Mouse (Mus musculus) splenic B cell, adult 2 months (primary cell): ENCODE measurements at regions not wholly inside any gene's neighbourhood (a gene's known extent, or its start where the extent isn't known, plus 50 kb on each side); places are given as distances from the start of the nearest gene placed in this dataset.
A peak's percentile ranks its signal among the peaks of the same experiment; 100 is the strongest.

Experiments
- DNase-seq: peaks from one replicate; pipeline ENCODE4 v3.0.0-alpha.2; 2011; ENCODE audit warnings: low read depth, low spot score
- H3K27me3 ChIP-seq: 2 replicates; pipeline ENCODE4 v1.6.1; 2012; ENCODE audit warnings: mild to moderate bottlenecking, low read length, moderate library complexity, mixed read lengths; ENCODE audit not compliant: control insufficient read depth, poor library complexity, insufficient read depth, severe bottlenecking
- H3K36me3 ChIP-seq: 2 replicates; pipeline ENCODE4 v1.6.1; 2012; ENCODE audit warnings: mild to moderate bottlenecking, low read length, moderate library complexity, mixed read lengths; ENCODE audit not compliant: control insufficient read depth, poor library complexity, insufficient read depth, severe bottlenecking

- no peaks in the 10 kb centered on the region for H3K27me3 ChIP-seq
- no peaks in the 10 kb centered on the region for H3K36me3 ChIP-seq
- no peak for DNase-seq
These were observed 339.3 kb upstream of the Nfe2l3 start for GRCm38 (mm10) chr6:51093196-51093595.

DNA sequence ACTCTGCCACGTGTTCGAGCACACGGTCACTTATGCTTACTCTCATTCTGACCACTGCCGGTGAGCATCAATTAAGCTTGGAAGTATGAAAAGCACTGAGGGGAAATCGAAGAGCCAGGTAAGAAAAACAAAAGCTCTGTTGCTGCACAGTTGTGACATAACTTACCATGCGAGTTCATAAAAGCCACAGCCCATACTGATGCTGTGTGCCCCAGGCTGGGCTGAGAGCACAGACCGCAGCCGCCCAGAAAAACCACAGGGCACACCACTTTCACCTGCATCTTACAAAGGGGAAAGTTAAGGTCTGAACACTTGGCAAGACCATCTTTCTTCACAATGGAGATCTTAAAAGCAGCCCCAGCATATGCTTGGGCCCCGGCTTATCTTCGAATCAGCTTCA, 338.2 kb upstream of the Nfe2l3 start:
- DNase-seq = no peak
- Histone ChIP-seq H3K27me3 (no peaks in the 10 kb centered on the region), H3K36me3 (no peaks in the 10 kb centered on the region)

- DNase-seq = no peak
- Histone ChIP-seq H3K36me3 (no peaks in the 10 kb centered on the region), H3K27me3 (no peaks in the 10 kb centered on the region)
These were observed 335.0 kb upstream of the Nfe2l3 start for GRCm38 (mm10) chr6:51097488-51097887.

- DNase-seq = no peak
- no peaks in the 10 kb centered on the region for H3K36me3 ChIP-seq
- H3K27me3 ChIP-seq = no peaks in the 10 kb centered on the region
These were observed 332.1 kb upstream of the Nfe2l3 start for GRCm38 (mm10) chr6:51100341-51100740.

DNA sequence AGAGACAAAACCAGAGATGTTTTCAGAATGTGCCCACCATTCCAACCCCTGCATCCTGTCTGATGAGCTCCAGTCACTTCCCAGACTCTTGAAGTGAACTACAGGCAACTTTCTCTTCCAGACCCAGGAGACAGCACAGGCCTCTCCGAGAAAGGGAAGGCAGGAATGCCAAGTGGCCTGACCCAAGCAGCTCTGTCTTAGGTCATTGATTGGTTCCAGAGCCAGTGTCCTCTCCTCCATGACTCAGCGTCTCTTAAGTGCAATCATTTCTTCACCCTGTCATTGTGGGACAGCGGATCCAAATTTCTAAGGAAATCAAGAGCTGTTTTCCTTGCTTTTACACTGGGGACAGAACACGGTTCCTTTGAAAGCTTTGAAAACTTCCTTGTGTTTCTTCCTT, 329.2 kb upstream of the Nfe2l3 start:
- no peaks in the 10 kb centered on the region for H3K36me3 ChIP-seq
- no peaks in the 10 kb centered on the region for H3K27me3 ChIP-seq
- no peak for DNase-seq

- no peak for DNase-seq
- H3K27me3 ChIP-seq = no peaks in the 10 kb centered on the region
- no peaks in the 10 kb centered on the region for H3K36me3 ChIP-seq
These were observed 328.1 kb upstream of the Nfe2l3 start for GRCm38 (mm10) chr6:51104336-51104735.

- Histone ChIP-seq H3K27me3 (no peaks in the 10 kb centered on the region), H3K36me3 (no peaks in the 10 kb centered on the region)
- no peak for DNase-seq
These were observed 324.0 kb upstream of the Nfe2l3 start for GRCm38 (mm10) chr6:51108336-51108956.

DNA sequence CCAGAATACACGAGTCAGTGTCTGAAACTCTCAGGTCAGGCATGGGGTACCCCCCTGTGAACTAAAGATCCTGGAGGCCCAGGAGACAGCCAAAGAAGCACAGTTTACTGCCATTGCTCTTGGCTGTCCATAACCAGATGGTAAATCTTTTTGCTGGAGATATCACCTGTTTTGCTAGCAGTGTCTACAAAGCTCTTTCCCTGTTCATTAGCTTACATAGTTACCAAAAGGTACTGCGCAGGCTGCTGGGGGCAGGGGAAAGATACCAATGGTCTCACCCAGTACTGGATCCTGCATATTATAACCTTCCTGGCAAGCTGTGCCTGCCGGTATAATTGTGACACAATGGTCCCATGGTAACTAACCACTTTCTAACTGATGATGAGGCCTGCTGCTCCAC, 321.9 kb upstream of the Nfe2l3 start:
- Histone ChIP-seq H3K36me3 (no peaks in the 10 kb centered on the region), H3K27me3 (no peaks in the 10 kb centered on the region)
- no peak for DNase-seq

- DNase-seq = no peak
- Histone ChIP-seq H3K27me3 (no peaks in the 10 kb centered on the region), H3K36me3 (no peaks in the 10 kb centered on the region)
These were observed 317.7 kb upstream of the Nfe2l3 start for GRCm38 (mm10) chr6:51114604-51115333.

DNA sequence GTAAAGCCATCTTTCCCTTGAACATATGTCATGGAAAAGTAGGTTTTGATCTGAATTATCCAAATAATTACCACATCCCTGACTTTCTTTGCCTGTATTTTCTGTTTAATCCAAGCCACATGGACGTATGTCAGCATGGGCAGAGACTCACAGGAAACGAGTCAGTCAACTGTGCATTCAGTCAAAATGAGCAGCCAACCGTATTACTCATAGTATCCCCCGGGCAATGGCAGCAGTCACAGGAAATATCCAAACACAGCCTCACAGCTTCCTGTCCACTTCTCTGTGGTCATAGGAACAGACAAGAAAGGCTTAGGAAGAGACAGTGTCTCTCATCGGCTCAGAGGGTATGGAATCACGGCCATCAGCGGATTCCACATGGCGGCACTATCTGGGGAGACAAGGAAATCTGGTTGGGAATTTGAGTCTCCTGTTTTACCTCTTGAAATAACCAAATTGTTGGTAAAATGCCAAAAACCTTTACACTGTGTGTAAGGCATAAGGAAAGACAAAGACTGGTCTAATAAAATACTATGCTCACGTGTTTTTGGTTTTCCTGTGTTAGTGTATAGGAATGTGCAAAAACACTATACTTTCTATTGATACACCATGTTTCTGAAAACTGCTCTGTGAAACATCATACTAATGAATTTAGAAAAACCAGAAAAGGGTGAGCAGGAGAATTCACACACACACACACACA, 313.5 kb upstream of the Nfe2l3 start:
- peak; percentile 49 for DNase-seq
- H3K36me3 ChIP-seq = no peaks in the 10 kb centered on the region
- H3K27me3 ChIP-seq = no peaks in the 10 kb centered on the region

- no peaks in the 10 kb centered on the region for H3K27me3 ChIP-seq
- no peak for DNase-seq
- H3K36me3 ChIP-seq = no peaks in the 10 kb centered on the region
These were observed 312.7 kb upstream of the Nfe2l3 start for GRCm38 (mm10) chr6:51119691-51120302.

GRCm38 (mm10) chr6:51122941-51123340, 309.5 kb upstream of the Nfe2l3 start:
- Histone ChIP-seq H3K36me3 (no peaks in the 10 kb centered on the region), H3K27me3 (no peaks in the 10 kb centered on the region)
- DNase-seq = no peak

- Histone ChIP-seq H3K36me3 (no peaks in the 10 kb centered on the region), H3K27me3 (no peaks in the 10 kb centered on the region; the same call in 1 of the 2 replicates)
- no peak for DNase-seq
These were observed 304.6 kb upstream of the Nfe2l3 start for GRCm38 (mm10) chr6:51127851-51128250.

DNA sequence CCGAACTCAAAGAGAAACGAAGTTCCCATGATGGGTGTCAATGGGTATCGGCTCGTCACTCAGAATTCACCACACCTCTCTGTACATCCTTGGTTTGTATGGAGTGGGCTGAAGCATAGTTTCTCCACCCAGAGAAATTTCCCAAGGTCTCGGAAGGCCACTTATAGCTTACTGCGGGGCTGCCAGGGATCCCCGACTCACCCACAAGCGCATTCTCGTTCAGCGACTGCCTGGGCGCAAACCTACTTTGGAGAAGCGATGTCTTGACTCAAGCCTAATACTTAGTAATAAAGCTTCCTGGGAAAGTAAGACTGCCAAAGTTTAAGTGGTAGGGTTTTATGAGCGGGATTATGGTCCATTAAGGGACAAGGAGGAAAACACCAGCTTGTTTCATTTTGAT, 303.4 kb upstream of the Nfe2l3 start:
- Histone ChIP-seq H3K27me3 (no peaks in the 10 kb centered on the region; the same call in 1 of the 2 replicates), H3K36me3 (no peaks in the 10 kb centered on the region)
- no peak for DNase-seq

GRCm38 (mm10) chr6:51129591-51129990, 302.9 kb upstream of the Nfe2l3 start:
- H3K36me3 ChIP-seq = no peaks in the 10 kb centered on the region
- DNase-seq = peak; percentile 75
- no peaks in the 10 kb centered on the region; the same call in 1 of the 2 replicates for H3K27me3 ChIP-seq
